Mouse (Mus musculus) midbrain, embryonic 11.5 days (tissue): Measurements from ENCODE around the gene Tpcn1. TPM values are rescaled to one million over a fixed set of nuclear protein-coding genes. Genes with fewer than 3 reads are reported as not detected.
A peak's percentile ranks its signal among the peaks of the same experiment; 100 is the strongest.
"Not testable (repeated sequence)": the region's sequence is repeated elsewhere in the genome, so short reads cannot be mapped to it uniquely, and the experiment has no call there.

Experiments used
- ATAC-seq: fragments of 200-750 bp; cut with Nextera tagmentation; 2 replicates; pipeline ENCODE4 v1.8.0; 2017; ENCODE audit warnings: moderate TSS enrichment, moderate library complexity; ENCODE audit not compliant: low FRiP score
- DNase-seq: peaks from one replicate; pipeline ENCODE4 v3.0.0; 2015; ENCODE audit warnings: low spot score; ENCODE audit errors: missing footprints
- H3K27ac ChIP-seq: fragments of 300-500 bp; sonication (generic); 2 replicates; pipeline ENCODE4 v1.5.1; 2014; ENCODE audit warnings: low read depth, low read length
- H3K27me3 ChIP-seq: fragments of 300-500 bp; sonication (generic); 2 replicates; pipeline ENCODE4 v1.6.1; 2014; ENCODE audit warnings: mild to moderate bottlenecking, low read length, moderate library complexity, mixed read lengths; ENCODE audit not compliant: control insufficient read depth, insufficient read depth
- H3K36me3 ChIP-seq: fragments of 300-500 bp; sonication (generic); 2 replicates; pipeline ENCODE4 v1.6.1; 2014; ENCODE audit warnings: mild to moderate bottlenecking, low read length, moderate library complexity, mixed read lengths; ENCODE audit not compliant: control insufficient read depth, insufficient read depth
- H3K4me1 ChIP-seq: fragments of 300-500 bp; sonication (generic); 2 replicates; pipeline ENCODE4 v1.6.1; 2014; ENCODE audit warnings: low read length; ENCODE audit not compliant: control insufficient read depth, insufficient read depth
- H3K4me2 ChIP-seq: fragments of 300-500 bp; sonication (generic); 2 replicates; pipeline ENCODE4 v1.6.1; 2014; ENCODE audit warnings: mild to moderate bottlenecking, moderate library complexity
- H3K4me3 ChIP-seq: fragments of 300-500 bp; sonication (generic); 2 replicates; pipeline ENCODE4 v1.5.1; 2014; ENCODE audit warnings: low read depth, low read length
- H3K9ac ChIP-seq: fragments of 300-500 bp; sonication (generic); 2 replicates; pipeline ENCODE4 v1.6.1; 2014; ENCODE audit warnings: low read length
- H3K9me3 ChIP-seq: fragments of 300-500 bp; sonication (generic); 2 replicates; pipeline ENCODE4 v1.6.1; 2016; ENCODE audit warnings: low read length; ENCODE audit not compliant: control insufficient read depth
- WGBS: fragments of 180-500 bp; shearing (Covaris S2); extraction: QIAGEN DNeasy Blood & Tissue Kit; methylation state at CpG from one replicate; pipeline ENCODE4 v1.1.7; 2014; 5-methylcytosine and 5-hydroxymethylcytosine counted together
- polyA plus RNA-seq: library from polyadenylated mRNA; unstranded; fragments of >200 nt; fragmentation: Nextera tagmentation; extraction: Ambion mirVana; gene quantifications from 2 replicates; pipeline ENCODE4 v1.2.1, GENCODE M21; 2014

The Tpcn1 gene
- polyA plus RNA-seq, 1 experiment from 2014 or later = 10.8 TPM

DNA sequence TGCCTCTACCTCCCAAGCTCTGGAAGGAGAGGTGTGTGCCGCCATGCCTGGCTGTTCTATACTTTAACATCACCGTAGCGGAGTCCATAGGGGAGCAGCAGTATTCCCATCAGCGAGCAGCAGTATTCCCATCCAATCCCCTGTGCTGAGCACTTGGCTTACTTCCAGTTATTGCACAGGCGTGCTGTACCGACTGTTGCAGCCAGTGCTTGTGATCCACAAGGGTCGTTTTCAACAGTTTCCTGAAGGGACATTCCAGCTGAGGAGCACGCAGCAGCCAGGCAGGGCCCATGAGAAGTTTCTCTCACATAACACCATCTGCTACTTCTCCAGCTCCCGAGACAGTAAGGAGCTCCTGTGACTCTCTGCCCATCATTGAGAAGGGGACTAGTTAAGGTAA is 82.0 kb downstream of the Tpcn1 start:
- 80% methylated on average over 9 of the region's 9 CpGs for WGBS
- peaks cover 2% of the 10 kb centered on the region; the same call in 1 of the 2 replicates for H3K27me3 ChIP-seq
- H3K9me3 ChIP-seq = no peaks in the 10 kb centered on the region
- no peaks in the 10 kb centered on the region for H3K36me3 ChIP-seq
- DNase-seq (no peak), ATAC-seq (no peak)
- H3K4me1 ChIP-seq = peaks cover 14% of the 10 kb centered on the region
- H3K4me2 ChIP-seq = no peak overlapping the region
- no peak overlapping the region for H3K27ac ChIP-seq
- H3K4me3 ChIP-seq = no peak overlapping the region
- no peak overlapping the region for H3K9ac ChIP-seq

GRCm38 (mm10) chr5:120505781-120506180 is 82.7 kb downstream of the Tpcn1 start:
- ATAC-seq (no peak), DNase-seq (no peak)
- H3K27ac ChIP-seq = no peak overlapping the region
- no peaks in the 10 kb centered on the region for H3K9me3 ChIP-seq
- no peak overlapping the region for H3K4me3 ChIP-seq
- no peaks in the 10 kb centered on the region for H3K27me3 ChIP-seq
- WGBS = 67% methylated on average over 9 of the region's 9 CpGs
- H3K9ac ChIP-seq = no peak overlapping the region
- no peaks in the 10 kb centered on the region for H3K36me3 ChIP-seq
- H3K4me1 ChIP-seq = peaks cover 14% of the 10 kb centered on the region
- H3K4me2 ChIP-seq = no peak overlapping the region

- H3K36me3 ChIP-seq = no peaks in the 10 kb centered on the region
- peaks cover 14% of the 10 kb centered on the region for H3K4me1 ChIP-seq
- H3K9me3 ChIP-seq = no peaks in the 10 kb centered on the region
- 24% methylated on average over 16 of the region's 16 CpGs for WGBS
- H3K4me3 ChIP-seq = no peak overlapping the region
- no peaks in the 10 kb centered on the region for H3K27me3 ChIP-seq
- H3K4me2 ChIP-seq = no peak overlapping the region
- no peak for ATAC-seq
- peak; percentile 95 for DNase-seq
- no peak overlapping the region for H3K27ac ChIP-seq
- H3K9ac ChIP-seq = no peak overlapping the region
These were observed 83.1 kb downstream of the Tpcn1 start for GRCm38 (mm10) chr5:120505368-120505767.

- H3K36me3 ChIP-seq = no peaks in the 10 kb centered on the region; the same call in 1 of the 2 replicates
- peak; percentile 100 for DNase-seq
- peak within 1 kb of the TSS; percentile 94 for H3K4me2 ChIP-seq
- no peaks in the 10 kb centered on the region for H3K27me3 ChIP-seq
- WGBS = under 1% methylated on average over 53 of the region's 55 CpGs
- H3K27ac ChIP-seq = no peak within 1 kb of the TSS
- H3K9me3 ChIP-seq = no peaks in the 10 kb centered on the region
- peak within 1 kb of the TSS; percentile 90 for H3K9ac ChIP-seq
- peak; percentile 81 for ATAC-seq
- peak within 1 kb of the TSS; percentile 85 for H3K4me3 ChIP-seq
- peaks cover 11% of the 10 kb centered on the region for H3K4me1 ChIP-seq
These were observed 85.2 kb downstream of the Tpcn1 start, which contains the start of gene Plbd2 for GRCm38 (mm10) chr5:120503144-120503795. Gene Plbd2 (minus strand): TSS chr5:120503625.

GRCm38 (mm10) chr5:120502675-120503143 is 85.8 kb downstream of the Tpcn1 start:
- DNase-seq (peak; percentile 86), ATAC-seq (no peak)
- Histone ChIP-seq H3K4me3 (peak overlapping the region; percentile 85), H3K4me2 (peak overlapping the region; percentile 94), H3K27me3 (no peaks in the 10 kb centered on the region), H3K27ac (no peak overlapping the region), H3K9ac (peak overlapping the region; percentile 90), H3K4me1 (peaks cover 11% of the 10 kb centered on the region), H3K36me3 (no peaks in the 10 kb centered on the region; the same call in 1 of the 2 replicates), H3K9me3 (no peaks in the 10 kb centered on the region)
- WGBS = 6% methylated on average over 12 of the region's 12 CpGs

DNA sequence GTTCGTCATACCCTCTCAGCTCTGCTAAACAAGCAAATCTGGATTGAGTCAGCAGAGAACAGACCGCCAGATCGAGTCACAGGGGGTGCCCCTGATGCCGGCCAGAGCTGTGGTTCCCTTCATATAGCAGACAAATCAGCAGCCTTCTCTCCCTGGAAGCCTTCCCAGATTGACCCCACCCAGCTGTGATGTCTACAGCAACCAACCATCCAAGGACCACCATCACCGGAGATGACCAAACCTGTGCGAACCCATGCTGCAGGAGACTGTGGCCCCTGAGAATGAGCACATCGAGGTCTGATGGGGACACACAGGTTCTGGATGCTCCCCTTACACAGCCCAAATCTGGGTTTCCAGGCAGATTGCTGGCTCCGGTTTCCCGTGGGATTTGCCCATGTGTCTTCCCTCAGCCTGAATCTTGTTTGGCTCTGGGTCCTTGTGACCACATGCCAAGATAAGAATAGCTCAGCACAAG is 86.3 kb downstream of the Tpcn1 start:
- DNase-seq = no peak
- H3K4me3 ChIP-seq = peak overlapping the region; percentile 85; the same call in 1 of the 2 replicates
- ATAC-seq = no peak
- peaks cover 11% of the 10 kb centered on the region for H3K4me1 ChIP-seq
- no peak overlapping the region for H3K27ac ChIP-seq
- H3K9me3 ChIP-seq = no peaks in the 10 kb centered on the region
- WGBS = 63% methylated on average over 9 of the region's 9 CpGs
- peak overlapping the region; percentile 94 for H3K4me2 ChIP-seq
- no peaks in the 10 kb centered on the region; the same call in 1 of the 2 replicates for H3K36me3 ChIP-seq
- H3K9ac ChIP-seq = peak overlapping the region; percentile 90
- no peaks in the 10 kb centered on the region for H3K27me3 ChIP-seq

DNA sequence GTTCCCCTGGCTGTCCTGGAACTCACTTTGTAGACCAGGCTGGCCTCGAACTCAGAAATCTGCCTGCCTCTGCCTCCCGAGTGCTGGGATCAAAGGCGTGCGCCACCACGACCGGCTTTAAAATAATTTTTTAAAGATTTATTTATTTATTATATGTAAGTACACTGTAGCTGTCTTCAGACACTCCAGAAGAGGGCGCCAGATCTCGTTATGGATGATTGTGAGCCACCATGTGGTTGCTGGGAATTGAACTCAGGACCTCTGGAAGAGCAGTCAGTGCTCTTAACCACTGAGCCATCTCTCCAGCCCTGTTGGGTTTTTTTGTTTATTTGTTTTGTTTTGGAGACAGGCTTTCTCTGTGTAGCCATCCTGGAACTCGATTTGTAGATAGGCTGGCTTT is 87.9 kb downstream of the Tpcn1 start:
- H3K9ac ChIP-seq, H3K27me3 ChIP-seq, H3K9me3 ChIP-seq, H3K4me3 ChIP-seq, H3K4me2 ChIP-seq, ATAC-seq, H3K27ac ChIP-seq, DNase-seq, H3K36me3 ChIP-seq: not testable (repeated sequence)
- 85% methylated on average over 9 of the region's 9 CpGs for WGBS
- H3K4me1 ChIP-seq = peaks cover 11% of the 10 kb centered on the region

DNA sequence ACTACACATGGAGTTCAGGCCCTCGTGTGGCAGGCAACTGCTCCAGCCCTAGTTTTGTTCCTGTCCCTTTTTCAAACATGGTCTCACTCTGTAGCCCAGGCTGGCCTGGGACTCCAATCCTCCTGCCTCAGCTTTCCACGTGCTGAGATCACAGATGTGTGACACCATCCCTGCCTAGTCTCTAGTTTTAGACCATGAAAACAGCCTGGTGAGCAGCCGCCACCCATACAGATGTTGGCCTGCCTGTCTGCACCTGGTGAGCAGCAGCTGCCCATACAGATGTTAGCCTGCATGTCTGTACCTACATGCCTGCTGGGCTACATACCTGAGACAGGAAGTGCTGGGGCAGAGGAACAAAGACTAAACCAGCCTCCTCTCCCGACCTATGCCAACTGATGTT is 89.3 kb downstream of the Tpcn1 start:
- H3K9ac ChIP-seq = no peak overlapping the region

GRCm38 (mm10) chr5:120497071-120497470 is 91.4 kb downstream of the Tpcn1 start:
- no peak overlapping the region for H3K9ac ChIP-seq
- no peaks in the 10 kb centered on the region for H3K9me3 ChIP-seq
- no peak overlapping the region for H3K4me3 ChIP-seq
- 90% methylated on average over 3 of the region's 3 CpGs for WGBS
- no peaks in the 10 kb centered on the region for H3K27me3 ChIP-seq
- peaks cover 2% of the 10 kb centered on the region for H3K4me1 ChIP-seq
- no peak overlapping the region for H3K4me2 ChIP-seq
- DNase-seq = no peak
- peaks cover 3% of the 10 kb centered on the region; the same call in 1 of the 2 replicates for H3K36me3 ChIP-seq
- no peak overlapping the region for H3K27ac ChIP-seq
- ATAC-seq = no peak

More for the DNA sequence above, 89.3 kb downstream of the Tpcn1 start:
- DNase-seq (no peak), ATAC-seq (no peak)
- Histone ChIP-seq H3K4me2 (no peak overlapping the region), H3K36me3 (no peaks in the 10 kb centered on the region; the same call in 1 of the 2 replicates), H3K9me3 (no peaks in the 10 kb centered on the region), H3K27me3 (no peaks in the 10 kb centered on the region), H3K27ac (no peak overlapping the region), H3K4me1 (peaks cover 11% of the 10 kb centered on the region), H3K4me3 (no peak overlapping the region)
- WGBS = 86% methylated on average over 4 of the region's 4 CpGs
